Mouse (Mus musculus) heart, embryonic 16.5 days (tissue): ENCODE measurements around the gene Slco3a1. TPM values are rescaled to one million over a fixed set of nuclear protein-coding genes. Genes with fewer than 3 reads are reported as not detected.
"Not testable (repeated sequence)": the region's sequence is repeated elsewhere in the genome, so short reads cannot be mapped to it uniquely, and the experiment has no call there.

ENCODE experiments used
- ATAC-seq: fragments of 200-750 bp; cut with Nextera tagmentation; replicated peaks from 2 replicates; pipeline ENCODE4 v1.8.0; 2017; ENCODE audit warnings: moderate number of reproducible peaks; ENCODE audit not compliant: insufficient read depth, low FRiP score; ENCODE audit errors: extremely low read depth
- H3K27ac ChIP-seq: fragments of 300-500 bp; sonication (generic); 2 replicates; pipeline ENCODE4 v1.5.1; 2014; ENCODE audit warnings: mild to moderate bottlenecking, low read length, control low read depth, moderate library complexity
- H3K27me3 ChIP-seq: fragments of 300-500 bp; sonication (generic); 2 replicates; pipeline ENCODE4 v1.6.1; 2014; ENCODE audit warnings: low read length, mixed read lengths; ENCODE audit not compliant: control insufficient read depth, insufficient read depth
- H3K36me3 ChIP-seq: fragments of 300-500 bp; sonication (generic); 2 replicates; pipeline ENCODE4 v1.6.1; 2014; ENCODE audit not compliant: control insufficient read depth, insufficient read depth
- H3K4me1 ChIP-seq: fragments of 300-500 bp; sonication (generic); 2 replicates; pipeline ENCODE4 v1.6.1; 2014; ENCODE audit warnings: low read length, mixed read lengths; ENCODE audit not compliant: control insufficient read depth, insufficient read depth
- H3K4me2 ChIP-seq: fragments of 300-500 bp; sonication (generic); 2 replicates; pipeline ENCODE4 v1.6.1; 2014; ENCODE audit warnings: low read depth, mild to moderate bottlenecking, control low read depth, low read length
- H3K4me3 ChIP-seq: fragments of 300-500 bp; sonication (generic); 2 replicates; pipeline ENCODE4 v1.5.1; 2014; ENCODE audit warnings: mild to moderate bottlenecking, control low read depth, low read length
- H3K9ac ChIP-seq: fragments of 300-500 bp; sonication (generic); 2 replicates; pipeline ENCODE4 v1.6.1; 2014; ENCODE audit warnings: low read length, control low read depth
- H3K9me3 ChIP-seq: fragments of 300-500 bp; sonication (generic); replicated peaks from 2 replicates; pipeline ENCODE4 v1.6.1; 2016; ENCODE audit warnings: low read length; ENCODE audit not compliant: control insufficient read depth
- WGBS: fragments of 180-500 bp; shearing (Covaris S2); extraction: QIAGEN DNeasy Blood & Tissue Kit; methylation state at CpG from one replicate; pipeline ENCODE4 v1.1.7; 2014; 5-methylcytosine and 5-hydroxymethylcytosine counted together
- polyA plus RNA-seq: library from polyadenylated mRNA; unstranded; fragments of >200 nt; fragmentation: Nextera tagmentation; extraction: Ambion mirVana; gene quantifications from 2 replicates; pipeline ENCODE4 v1.2.1, GENCODE M21; 2015

Slco3a1 gene
- polyA plus RNA-seq, 1 experiment from 2014 or later: 15.8 TPM

- peaks cover 54% of the 10 kb centered on the region for H3K4me1 ChIP-seq
- 80% methylated on average over 2 of the region's 2 CpGs for WGBS
- no peak overlapping the region for H3K4me3 ChIP-seq
- no peaks in the 10 kb centered on the region for H3K27me3 ChIP-seq
- no peaks in the 10 kb centered on the region for H3K9me3 ChIP-seq
- H3K36me3 ChIP-seq: no peaks in the 10 kb centered on the region
- no peak overlapping the region for H3K9ac ChIP-seq
- H3K27ac ChIP-seq: peak overlapping the region; percentile 71
- no peak overlapping the region for H3K4me2 ChIP-seq
- ATAC-seq: no peak
Measured at GRCm38 (mm10) chr7:74422731-74423130, 131.8 kb downstream of the Slco3a1 start.

- 0 out of 2 replicates have a peak overlapping the region, but pooled peaks have one; percentile 35 for H3K9ac ChIP-seq
- peaks cover 49% of the 10 kb centered on the region for H3K4me1 ChIP-seq
- H3K4me2 ChIP-seq: peak overlapping the region; percentile 54
- no peaks in the 10 kb centered on the region for H3K27me3 ChIP-seq
- no peaks in the 10 kb centered on the region for H3K9me3 ChIP-seq
- H3K27ac ChIP-seq: peak overlapping the region; percentile 75
- peak overlapping the region; percentile 13; the same call in 1 of the 2 replicates for H3K4me3 ChIP-seq
- WGBS: 36% methylated on average over 13 of the region's 13 CpGs
- H3K36me3 ChIP-seq: no peaks in the 10 kb centered on the region
- ATAC-seq: peak; percentile 86
Measured at GRCm38 (mm10) chr7:74422002-74422401, 132.6 kb downstream of the Slco3a1 start.

- Histone ChIP-seq H3K4me2 (peak overlapping the region; percentile 54), H3K9ac (0 out of 2 replicates have a peak overlapping the region, but pooled peaks have one; percentile 35), H3K27ac (peak overlapping the region; percentile 75), H3K27me3 (no peaks in the 10 kb centered on the region), H3K4me1 (peaks cover 45% of the 10 kb centered on the region), H3K9me3 (no peaks in the 10 kb centered on the region), H3K36me3 (no peaks in the 10 kb centered on the region), H3K4me3 (peak overlapping the region; percentile 13; the same call in 1 of the 2 replicates)
- WGBS: 58% methylated on average over 2 of the region's 2 CpGs
- no peak for ATAC-seq
Measured at GRCm38 (mm10) chr7:74421591-74421990, 133.0 kb downstream of the Slco3a1 start.

GRCm38 (mm10) chr7:74419706-74420105, 134.9 kb downstream of the Slco3a1 start:
- Histone ChIP-seq H3K9me3 (no peaks in the 10 kb centered on the region), H3K4me1 (peaks cover 36% of the 10 kb centered on the region), H3K36me3 (no peaks in the 10 kb centered on the region), H3K4me2 (no peak overlapping the region), H3K4me3 (no peak overlapping the region), H3K27me3 (no peaks in the 10 kb centered on the region), H3K9ac (no peak overlapping the region), H3K27ac (no peak overlapping the region)
- no peak for ATAC-seq
- WGBS: 84% methylated on average over 4 of the region's 4 CpGs

- no peak overlapping the region for H3K4me3 ChIP-seq
- peaks cover 16% of the 10 kb centered on the region for H3K4me1 ChIP-seq
- no peak for ATAC-seq
- no peak overlapping the region for H3K9ac ChIP-seq
- no peak overlapping the region for H3K4me2 ChIP-seq
- H3K9me3 ChIP-seq: no peaks in the 10 kb centered on the region
- no peak overlapping the region for H3K27ac ChIP-seq
- no peaks in the 10 kb centered on the region for H3K27me3 ChIP-seq
- no peaks in the 10 kb centered on the region for H3K36me3 ChIP-seq
- 76% methylated on average over 6 of the region's 6 CpGs for WGBS
Measured at GRCm38 (mm10) chr7:74417009-74417408, 137.6 kb downstream of the Slco3a1 start.

GRCm38 (mm10) chr7:74415241-74415640, 139.3 kb downstream of the Slco3a1 start:
- ATAC-seq: no peak
- H3K9ac ChIP-seq: no peak overlapping the region
- H3K27ac ChIP-seq: no peak overlapping the region
- H3K4me2 ChIP-seq: no peak overlapping the region
- H3K4me1 ChIP-seq: 0 out of 2 replicates have a peak, but pooled peaks cover 6% of the 10 kb centered on the region
- H3K27me3 ChIP-seq: no peaks in the 10 kb centered on the region
- no peaks in the 10 kb centered on the region for H3K9me3 ChIP-seq
- no peak overlapping the region for H3K4me3 ChIP-seq
- H3K36me3 ChIP-seq: no peaks in the 10 kb centered on the region
- 88% methylated on average over 6 of the region's 6 CpGs for WGBS

- Histone ChIP-seq H3K27ac (no peak overlapping the region), H3K4me2 (no peak overlapping the region), H3K4me3 (no peak overlapping the region), H3K4me1 (peaks cover 13% of the 10 kb centered on the region), H3K9ac (no peak overlapping the region), H3K9me3 (no peaks in the 10 kb centered on the region), H3K36me3 (no peaks in the 10 kb centered on the region), H3K27me3 (no peaks in the 10 kb centered on the region)
- 63% methylated on average over 9 of the region's 9 CpGs for WGBS
- ATAC-seq: no peak
Measured at GRCm38 (mm10) chr7:74413738-74414716, 140.6 kb downstream of the Slco3a1 start.

- peaks cover 19% of the 10 kb centered on the region for H3K4me1 ChIP-seq
- H3K4me3 ChIP-seq: no peak overlapping the region
- no peaks in the 10 kb centered on the region for H3K27me3 ChIP-seq
- no peak overlapping the region for H3K4me2 ChIP-seq
- H3K9me3 ChIP-seq: no peaks in the 10 kb centered on the region
- H3K27ac ChIP-seq: no peak overlapping the region
- H3K9ac ChIP-seq: no peak overlapping the region
- ATAC-seq: no peak
- WGBS: 64% methylated on average over 13 of the region's 13 CpGs
- H3K36me3 ChIP-seq: no peaks in the 10 kb centered on the region
Measured at GRCm38 (mm10) chr7:74408601-74409323, 145.8 kb downstream of the Slco3a1 start.

- not testable (repeated sequence) for ATAC-seq, H3K27me3 ChIP-seq, H3K4me2 ChIP-seq, H3K36me3 ChIP-seq, H3K9me3 ChIP-seq, H3K27ac ChIP-seq, H3K9ac ChIP-seq, H3K4me3 ChIP-seq
- peaks cover 18% of the 10 kb centered on the region for H3K4me1 ChIP-seq
Measured at GRCm38 (mm10) chr7:74407851-74408250, 146.7 kb downstream of the Slco3a1 start.
